Mouse (Mus musculus): ENCODE measurements around the gene Traf3ip1. TPM values are rescaled to one million over a fixed set of nuclear protein-coding genes. Genes with fewer than 3 reads are reported as not detected.

Traf3ip1 gene
- polyA plus RNA-seq, 2 experiments, result 5.1 to 16.7 TPM

- TF ChIP-seq POLR2A (IDR thresholded peaks at IDR 0.05; ENCODE audit: borderline replicate concordance, extremely low read depth, insufficient read depth, insufficient read length), result no peak
- no peaks in the 10 kb centered on the region for H3K36me3 ChIP-seq (ENCODE audit: control insufficient read depth, insufficient read depth, low read length)
- no peak overlapping the region for H3K4me2 ChIP-seq (replicated peaks; ENCODE audit: low read depth, low read length, severe bottlenecking)
- no peak overlapping the region for H3K9ac ChIP-seq (ENCODE audit: low read depth, low read length, severe bottlenecking)
- H3K27ac ChIP-seq (replicated peaks; ENCODE audit: low read depth, low read length), result no peak overlapping the region
- peaks cover 14% of the 10 kb centered on the region for H3K4me1 ChIP-seq (ENCODE audit: control insufficient read depth, insufficient read depth, low read length)
- no peaks in the 10 kb centered on the region for H3K9me3 ChIP-seq (ENCODE audit: control insufficient read depth, low read length)
- H3K27me3 ChIP-seq (ENCODE audit: control insufficient read depth, insufficient read depth, low read length), result no peaks in the 10 kb centered on the region; the same call in 1 of the 2 replicates
- 70% methylated on average over 3 of the region's 3 CpGs for WGBS
- H3K4me3 ChIP-seq (replicated peaks; ENCODE audit: low read length), result no peak overlapping the region
- ATAC-seq (ENCODE audit: low FRiP score, low read depth) (no peak), DNase-seq (ENCODE audit: low spot score) (peak; percentile 70)
Measured at GRCm38 (mm10) chr1:91574208-91574607, 79.8 kb downstream of the Traf3ip1 start.

DNA sequence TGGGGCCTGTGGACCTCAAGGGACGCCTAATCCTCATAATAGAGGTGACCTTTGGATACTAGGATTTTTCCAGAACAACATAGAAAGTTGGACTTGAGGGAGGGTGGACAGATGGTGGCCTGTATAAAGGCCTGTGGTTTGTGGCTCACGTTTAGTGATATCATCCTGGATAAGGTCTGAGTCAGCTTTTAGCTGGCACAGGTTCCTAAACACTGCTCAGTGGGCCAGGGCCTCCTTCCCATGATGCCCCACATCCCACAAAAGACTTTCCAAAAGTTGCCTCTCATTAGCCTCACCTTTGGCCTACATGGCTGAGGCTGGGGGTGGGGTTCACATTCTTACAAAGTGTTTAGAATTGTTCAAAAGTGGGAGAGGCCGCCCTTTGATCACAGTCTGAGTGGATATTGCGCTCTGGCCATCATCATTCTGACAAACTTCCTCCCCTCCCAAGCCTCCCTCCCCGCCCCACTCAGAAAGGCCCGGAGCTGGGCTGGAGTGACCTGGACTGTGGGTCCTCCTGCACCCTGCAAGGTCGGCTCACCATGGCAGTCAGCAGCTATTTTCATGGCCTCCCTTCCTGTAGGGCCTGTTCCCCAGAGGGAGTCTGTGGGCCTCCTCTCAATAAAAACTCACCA lies 83.6 kb downstream of the Traf3ip1 start:
- 70% methylated on average over 7 of the region's 7 CpGs for WGBS
- Histone ChIP-seq H3K4me2 (replicated peaks; ENCODE audit: low read depth, low read length, severe bottlenecking) (no peak overlapping the region), H3K9me3 (ENCODE audit: control insufficient read depth, low read length) (no peaks in the 10 kb centered on the region), H3K9ac (ENCODE audit: low read depth, low read length, severe bottlenecking) (no peak overlapping the region), H3K4me1 (ENCODE audit: control insufficient read depth, insufficient read depth, low read length) (peaks cover 9% of the 10 kb centered on the region), H3K27me3 (ENCODE audit: control insufficient read depth, insufficient read depth, low read length) (no peaks in the 10 kb centered on the region), H3K27ac (replicated peaks; ENCODE audit: low read depth, low read length) (no peak overlapping the region), H3K4me3 (replicated peaks; ENCODE audit: low read length) (no peak overlapping the region), H3K36me3 (ENCODE audit: control insufficient read depth, insufficient read depth, low read length) (no peaks in the 10 kb centered on the region)
- no peak for ATAC-seq (ENCODE audit: low FRiP score, low read depth)
- no peak for TF ChIP-seq POLR2A (IDR thresholded peaks at IDR 0.05; ENCODE audit: borderline replicate concordance, extremely low read depth, insufficient read depth, insufficient read length)
- no peak for DNase-seq (ENCODE audit: low spot score)

Other genes with a start within 250 kb of the Traf3ip1 start
- gene Ube2f, start 244.3 kb upstream of the Traf3ip1 start, polyA plus RNA-seq (2012; rRNA removed), result 44.9 and 57.9 TPM in 2 replicates
- gene Ube2f, start 244.3 kb upstream of the Traf3ip1 start, polyA plus RNA-seq (2014; fragmentation: Nextera tagmentation; extraction: Ambion mirVana), result 63.2 and 65.7 TPM in 2 replicates
- gene Scly, start 196.3 kb upstream of the Traf3ip1 start, polyA plus RNA-seq (2012; rRNA removed), result 13.5 and 15.0 TPM in 2 replicates
- 10.7 and 11.6 TPM in 2 replicates for gene Scly, start 196.3 kb upstream of the Traf3ip1 start, polyA plus RNA-seq (2014; fragmentation: Nextera tagmentation; extraction: Ambion mirVana)
- gene Espnl, start 172.6 kb upstream of the Traf3ip1 start, polyA plus RNA-seq (2012; rRNA removed), result 0.08 and 0.10 TPM in 2 replicates
- gene Espnl, start 172.6 kb upstream of the Traf3ip1 start, polyA plus RNA-seq (2014; fragmentation: Nextera tagmentation; extraction: Ambion mirVana), result 0.03 and 0.08 TPM in 2 replicates
- gene Klhl30, start 143.6 kb upstream of the Traf3ip1 start, polyA plus RNA-seq (2012; rRNA removed), result 4.1 and 4.6 TPM in 2 replicates
- gene Klhl30, start 143.6 kb upstream of the Traf3ip1 start, polyA plus RNA-seq (2014; fragmentation: Nextera tagmentation; extraction: Ambion mirVana), result 3.3 and 3.7 TPM in 2 replicates
- gene Erfe, start 128.2 kb upstream of the Traf3ip1 start, polyA plus RNA-seq (2012; rRNA removed), result 2.1 and 2.2 TPM in 2 replicates
- 1.5 and 1.9 TPM in 2 replicates for gene Erfe, start 128.2 kb upstream of the Traf3ip1 start, polyA plus RNA-seq (2014; fragmentation: Nextera tagmentation; extraction: Ambion mirVana)
- gene Ilkap, start 95.8 kb upstream of the Traf3ip1 start, polyA plus RNA-seq (2012; rRNA removed), result 130 and 142 TPM in 2 replicates
- gene Ilkap, start 95.8 kb upstream of the Traf3ip1 start, polyA plus RNA-seq (2014; fragmentation: Nextera tagmentation; extraction: Ambion mirVana), result 140 and 158 TPM in 2 replicates
- gene Hes6, start 80.6 kb upstream of the Traf3ip1 start, polyA plus RNA-seq (2012; rRNA removed), result 82.8 and 104 TPM in 2 replicates
- 91.0 and 91.6 TPM in 2 replicates for gene Hes6, start 80.6 kb upstream of the Traf3ip1 start, polyA plus RNA-seq (2014; fragmentation: Nextera tagmentation; extraction: Ambion mirVana)
- gene Per2, start 35.3 kb upstream of the Traf3ip1 start, polyA plus RNA-seq (2012; rRNA removed), result 8.3 and 10.5 TPM in 2 replicates
- gene Per2, start 35.3 kb upstream of the Traf3ip1 start, polyA plus RNA-seq (2014; fragmentation: Nextera tagmentation; extraction: Ambion mirVana), result 4.0 and 4.2 TPM in 2 replicates
- 8.1 and 8.5 TPM in 2 replicates for gene Asb1, start 45.9 kb downstream of the Traf3ip1 start, polyA plus RNA-seq (2012; rRNA removed)
- gene Asb1, start 45.9 kb downstream of the Traf3ip1 start, polyA plus RNA-seq (2014; fragmentation: Nextera tagmentation; extraction: Ambion mirVana), result 7.3 and 8.5 TPM in 2 replicates

All from limb, embryonic 14.5 days (tissue).